Mouse (Mus musculus): ENCODE results near the gene Arl15.

GRCm38 (mm10) chr13:113957438-113957837, 163.1 kb downstream of the Arl15 start:
- no peak for TF ChIP-seq FLI1 (IDR thresholded peaks at IDR 0.05; ENCODE audit: low read length)
- no peak for TF ChIP-seq GATA1 (IDR thresholded peaks at IDR 0.05; ENCODE audit: borderline replicate concordance, low read length)
